Mouse (Mus musculus) embryonic facial prominence, embryonic 15.5 days (tissue): ENCODE data around the gene Lrrc49. TPM values are rescaled to one million over a fixed set of nuclear protein-coding genes. Genes with fewer than 3 reads are reported as not detected.

ENCODE experiments used
- ATAC-seq: fragments of 200-750 bp; cut with Nextera tagmentation; 2 replicates; pipeline ENCODE4 v1.8.0; 2017; ENCODE audit warnings: low read depth, moderate TSS enrichment; ENCODE audit not compliant: insufficient number of reproducible peaks, low FRiP score, low TSS enrichment
- H3K27ac ChIP-seq: fragments of 300-500 bp; sonication (generic); replicated peaks from 2 replicates; pipeline ENCODE4 v1.5.1; 2015; ENCODE audit warnings: mild to moderate bottlenecking, inconsistent platforms
- H3K27me3 ChIP-seq: fragments of 300-500 bp; sonication (generic); 2 replicates; pipeline ENCODE4 v1.6.1; 2015; ENCODE audit warnings: inconsistent platforms
- H3K36me3 ChIP-seq: fragments of 300-500 bp; sonication (generic); 2 replicates; pipeline ENCODE4 v1.6.1; 2015; ENCODE audit warnings: mild to moderate bottlenecking, inconsistent platforms
- H3K4me1 ChIP-seq: fragments of 300-500 bp; sonication (generic); 2 replicates; pipeline ENCODE4 v1.6.1; 2015; ENCODE audit warnings: inconsistent platforms
- H3K4me2 ChIP-seq: fragments of 300-500 bp; sonication (generic); replicated peaks from 2 replicates; pipeline ENCODE4 v1.6.1; 2015; ENCODE audit warnings: mild to moderate bottlenecking, inconsistent platforms
- H3K4me3 ChIP-seq: fragments of 300-500 bp; sonication (generic); replicated peaks from 2 replicates; pipeline ENCODE4 v1.5.1; 2015; ENCODE audit warnings: mild to moderate bottlenecking, inconsistent platforms
- H3K9ac ChIP-seq: fragments of 300-500 bp; sonication (generic); 2 replicates; pipeline ENCODE4 v1.6.1; 2015; ENCODE audit warnings: inconsistent platforms
- H3K9me3 ChIP-seq: fragments of 300-500 bp; sonication (generic); replicated peaks from 2 replicates; pipeline ENCODE4 v1.6.1; 2016; ENCODE audit warnings: inconsistent platforms
- WGBS: fragments of 180-500 bp; shearing (Covaris S2); methylation state at CpG from one replicate; pipeline ENCODE4 v1.1.7; 2015; 5-methylcytosine and 5-hydroxymethylcytosine counted together
- polyA plus RNA-seq: library from polyadenylated mRNA; unstranded; fragments of >200 nt; fragmentation: Nextera tagmentation; extraction: Ambion mirVana; gene quantifications from 2 replicates; pipeline ENCODE4 v1.2.1, GENCODE M21; 2015

Gene Lrrc49
- polyA plus RNA-seq, 1 experiment from 2014 or later, result 17.9 TPM

DNA sequence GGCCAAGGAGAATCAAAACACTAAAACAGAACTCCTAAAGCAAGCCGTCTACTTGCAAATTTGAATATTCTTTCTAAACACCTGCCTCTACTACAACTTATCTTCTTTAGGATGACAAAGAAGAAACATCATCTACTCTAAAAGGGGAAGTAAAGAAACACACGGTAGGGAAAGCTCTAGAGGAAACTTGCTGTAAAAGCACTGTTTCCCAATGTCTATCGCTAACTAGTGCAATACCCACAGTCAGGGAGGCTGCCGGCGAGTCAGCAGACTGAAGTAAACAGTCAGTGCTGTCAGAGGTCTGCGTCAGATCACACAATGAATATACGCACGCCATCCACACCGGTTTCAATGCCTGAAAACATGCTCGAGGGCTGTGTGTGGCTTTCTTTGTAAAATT is 86.0 kb downstream of the Lrrc49 start:
- Histone ChIP-seq H3K4me2 (no peak overlapping the region), H3K9me3 (no peaks in the 10 kb centered on the region), H3K27ac (no peak overlapping the region), H3K9ac (no peak overlapping the region), H3K27me3 (no peaks in the 10 kb centered on the region), H3K36me3 (peaks cover 6% of the 10 kb centered on the region; the same call in 1 of the 2 replicates), H3K4me3 (no peak overlapping the region), H3K4me1 (no peaks in the 10 kb centered on the region)
- WGBS, result 36% methylated on average over 10 of the region's 10 CpGs
- ATAC-seq, result no peak

DNA sequence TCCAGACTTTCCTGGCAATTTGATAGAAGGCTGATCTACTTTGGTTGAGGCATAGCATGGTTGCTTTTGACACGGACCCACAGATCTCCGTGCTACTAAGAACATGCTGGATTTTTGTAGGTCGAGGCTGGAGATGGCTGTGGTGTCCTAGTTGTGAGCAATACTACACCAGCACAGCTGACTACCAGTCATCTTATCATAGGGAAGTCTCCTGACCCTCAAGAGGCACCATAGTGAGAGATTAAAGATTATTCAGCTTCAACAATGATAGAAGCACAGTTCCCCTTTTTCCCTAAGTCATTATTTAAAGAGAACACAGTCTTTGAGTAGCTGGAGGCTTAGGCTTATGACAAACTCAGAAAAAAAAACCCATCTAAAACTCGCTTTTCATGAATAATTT is 87.7 kb downstream of the Lrrc49 start:
- Histone ChIP-seq H3K4me3 (no peak overlapping the region), H3K4me2 (no peak overlapping the region), H3K36me3 (peaks cover 6% of the 10 kb centered on the region; the same call in 1 of the 2 replicates), H3K27ac (no peak overlapping the region), H3K27me3 (no peaks in the 10 kb centered on the region), H3K4me1 (peaks cover 4% of the 10 kb centered on the region; the same call in 1 of the 2 replicates), H3K9ac (no peak overlapping the region), H3K9me3 (no peaks in the 10 kb centered on the region)
- no peak for ATAC-seq
- 88% methylated on average over 4 of the region's 4 CpGs for WGBS

- no peak for ATAC-seq
- 49% methylated on average over 2 of the region's 2 CpGs for WGBS
- Histone ChIP-seq H3K27me3 (no peaks in the 10 kb centered on the region), H3K4me2 (no peak overlapping the region), H3K4me1 (peaks cover 4% of the 10 kb centered on the region; the same call in 1 of the 2 replicates), H3K36me3 (peaks cover 6% of the 10 kb centered on the region; the same call in 1 of the 2 replicates), H3K9ac (no peak overlapping the region), H3K4me3 (no peak overlapping the region), H3K27ac (no peak overlapping the region), H3K9me3 (no peaks in the 10 kb centered on the region)
Observed at GRCm38 (mm10) chr9:60599489-60599888, 88.5 kb downstream of the Lrrc49 start.

DNA sequence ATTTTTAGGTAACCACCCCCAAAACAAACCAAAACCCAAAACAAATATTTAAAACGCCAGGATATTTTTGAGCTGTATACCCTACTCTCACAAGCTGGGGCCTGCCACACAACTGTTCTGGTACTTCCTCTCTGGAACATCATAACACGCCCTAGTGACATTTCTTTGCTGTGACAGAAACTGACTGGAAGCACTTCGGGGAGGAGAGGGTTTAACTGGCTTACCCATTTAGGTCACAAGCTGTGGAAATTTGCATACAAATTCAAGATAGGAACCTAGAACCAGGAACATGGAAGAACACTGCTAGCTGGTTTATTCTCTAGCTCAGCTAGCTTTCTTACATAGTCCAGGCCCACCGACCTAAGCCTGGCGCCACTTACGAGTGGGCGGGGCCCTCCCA is 92.6 kb downstream of the Lrrc49 start:
- peaks cover 3% of the 10 kb centered on the region; the same call in 1 of the 2 replicates for H3K36me3 ChIP-seq
- no peak overlapping the region for H3K4me2 ChIP-seq
- WGBS, result 50% methylated on average over 7 of the region's 7 CpGs
- H3K9ac ChIP-seq, result no peak overlapping the region
- H3K4me1 ChIP-seq, result peaks cover 4% of the 10 kb centered on the region; the same call in 1 of the 2 replicates
- no peak overlapping the region for H3K4me3 ChIP-seq
- H3K27me3 ChIP-seq, result no peaks in the 10 kb centered on the region
- H3K27ac ChIP-seq, result no peak overlapping the region
- H3K9me3 ChIP-seq, result no peaks in the 10 kb centered on the region
- no peak for ATAC-seq

GRCm38 (mm10) chr9:60592974-60593373 is 95.0 kb downstream of the Lrrc49 start:
- H3K4me3 ChIP-seq, result no peak overlapping the region
- H3K27ac ChIP-seq, result no peak overlapping the region
- H3K4me2 ChIP-seq, result no peak overlapping the region
- H3K36me3 ChIP-seq, result 0 out of 2 replicates have a peak, but pooled peaks cover 3% of the 10 kb centered on the region
- H3K9me3 ChIP-seq, result no peaks in the 10 kb centered on the region
- WGBS, result 78% methylated on average over 6 of the region's 6 CpGs
- H3K9ac ChIP-seq, result no peak overlapping the region
- ATAC-seq, result no peak
- peaks cover 4% of the 10 kb centered on the region; the same call in 1 of the 2 replicates for H3K4me1 ChIP-seq
- H3K27me3 ChIP-seq, result no peaks in the 10 kb centered on the region

DNA sequence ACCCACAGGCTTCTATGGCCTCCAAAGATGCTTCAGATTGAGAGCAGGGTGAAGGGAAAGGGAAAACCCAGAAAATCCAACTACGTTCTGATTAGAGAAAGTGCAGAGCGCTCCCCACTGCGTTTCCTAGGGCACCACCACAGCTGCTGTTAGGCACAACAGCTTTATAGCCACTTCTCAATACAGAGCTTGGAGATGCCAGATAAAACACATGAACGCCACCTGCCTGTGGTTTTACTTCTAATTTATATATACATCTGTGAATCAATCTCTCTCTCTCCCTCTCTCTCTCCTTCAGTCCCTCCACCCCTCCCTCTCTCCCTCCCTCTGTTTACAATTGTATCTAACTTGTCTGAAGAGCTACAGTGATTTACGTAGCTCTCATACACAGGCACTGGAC is 95.6 kb downstream of the Lrrc49 start:
- no peaks in the 10 kb centered on the region for H3K27me3 ChIP-seq
- no peaks in the 10 kb centered on the region for H3K9me3 ChIP-seq
- H3K4me1 ChIP-seq, result peaks cover 4% of the 10 kb centered on the region; the same call in 1 of the 2 replicates
- ATAC-seq, result no peak
- WGBS, result 72% methylated on average over 5 of the region's 5 CpGs
- no peak overlapping the region for H3K9ac ChIP-seq
- H3K4me2 ChIP-seq, result no peak overlapping the region
- no peak overlapping the region for H3K27ac ChIP-seq
- H3K36me3 ChIP-seq, result 0 out of 2 replicates have a peak, but pooled peaks cover 6% of the 10 kb centered on the region
- no peak overlapping the region for H3K4me3 ChIP-seq

GRCm38 (mm10) chr9:60590871-60591624 is 96.9 kb downstream of the Lrrc49 start:
- ATAC-seq, result no peak
- no peak overlapping the region for H3K9ac ChIP-seq
- H3K4me1 ChIP-seq, result peaks cover 4% of the 10 kb centered on the region; the same call in 1 of the 2 replicates
- no peak overlapping the region for H3K4me3 ChIP-seq
- H3K27me3 ChIP-seq, result no peaks in the 10 kb centered on the region
- 0 out of 2 replicates have a peak, but pooled peaks cover 14% of the 10 kb centered on the region for H3K36me3 ChIP-seq
- WGBS, result 94% methylated on average over 8 of the region's 8 CpGs
- H3K27ac ChIP-seq, result no peak overlapping the region
- H3K9me3 ChIP-seq, result no peaks in the 10 kb centered on the region
- H3K4me2 ChIP-seq, result no peak overlapping the region

- H3K9me3 ChIP-seq, result no peaks in the 10 kb centered on the region
- no peak for ATAC-seq
- H3K4me3 ChIP-seq, result no peak overlapping the region
- H3K27me3 ChIP-seq, result no peaks in the 10 kb centered on the region
- WGBS, result 89% methylated on average over 10 of the region's 10 CpGs
- no peak overlapping the region for H3K4me2 ChIP-seq
- 0 out of 2 replicates have a peak, but pooled peaks cover 14% of the 10 kb centered on the region for H3K36me3 ChIP-seq
- H3K9ac ChIP-seq, result no peak overlapping the region
- no peaks in the 10 kb centered on the region for H3K4me1 ChIP-seq
- no peak overlapping the region for H3K27ac ChIP-seq
Observed at GRCm38 (mm10) chr9:60588914-60589313, 99.0 kb downstream of the Lrrc49 start.

DNA sequence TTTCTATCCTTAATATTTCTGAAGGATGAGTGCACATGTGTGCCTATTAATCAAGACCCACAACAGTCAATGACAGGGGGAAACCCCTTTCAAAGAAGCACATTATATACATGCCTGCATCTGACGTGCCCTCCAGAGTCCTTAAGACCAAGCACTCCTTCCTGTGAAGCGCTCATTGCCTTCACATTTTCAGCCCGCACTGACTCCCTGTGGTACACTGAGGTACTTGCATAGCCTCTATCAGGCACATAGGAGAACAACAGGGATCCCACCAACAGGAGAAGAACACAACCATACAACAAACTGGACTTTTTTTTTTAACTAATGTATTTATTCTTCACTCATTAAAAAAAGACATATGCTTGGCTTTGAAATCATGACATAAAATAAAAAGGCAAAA is 101.0 kb downstream of the Lrrc49 start:
- H3K4me1 ChIP-seq, result no peaks in the 10 kb centered on the region; the same call in 1 of the 2 replicates
- 79% methylated on average over 3 of the region's 3 CpGs for WGBS
- no peaks in the 10 kb centered on the region for H3K27me3 ChIP-seq
- H3K27ac ChIP-seq, result no peak overlapping the region
- no peak overlapping the region for H3K4me3 ChIP-seq
- H3K9ac ChIP-seq, result no peak overlapping the region
- H3K4me2 ChIP-seq, result no peak overlapping the region
- 0 out of 2 replicates have a peak, but pooled peaks cover 14% of the 10 kb centered on the region for H3K36me3 ChIP-seq
- ATAC-seq, result no peak
- no peaks in the 10 kb centered on the region for H3K9me3 ChIP-seq

- Histone ChIP-seq H3K9ac (no peak overlapping the region), H3K4me2 (no peak overlapping the region), H3K27ac (no peak overlapping the region), H3K36me3 (0 out of 2 replicates have a peak, but pooled peaks cover 14% of the 10 kb centered on the region), H3K4me3 (no peak overlapping the region), H3K4me1 (no peaks in the 10 kb centered on the region; the same call in 1 of the 2 replicates), H3K9me3 (no peaks in the 10 kb centered on the region), H3K27me3 (no peaks in the 10 kb centered on the region)
- ATAC-seq, result no peak
- WGBS, result 84% methylated on average over 5 of the region's 5 CpGs
Observed at GRCm38 (mm10) chr9:60585206-60585605, 102.8 kb downstream of the Lrrc49 start.

DNA sequence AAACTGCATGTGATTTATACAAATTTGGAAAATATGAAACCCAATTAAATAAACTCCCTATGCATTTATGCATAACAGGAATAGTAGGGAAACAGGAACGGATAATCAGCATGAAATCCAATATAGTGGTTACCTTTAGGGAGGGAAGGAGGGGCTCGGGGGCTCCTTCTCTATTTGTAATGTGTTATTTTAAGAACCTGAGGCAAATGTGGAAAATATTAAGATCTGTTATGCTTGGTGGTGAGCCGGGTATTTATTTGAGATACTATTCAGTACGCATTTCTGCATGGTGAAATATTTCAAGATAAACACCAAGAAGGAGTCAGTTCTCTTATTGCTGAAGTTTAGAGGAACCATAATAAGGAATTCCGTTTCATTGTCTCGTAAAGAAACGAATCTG is 105.4 kb downstream of the Lrrc49 start:
- ATAC-seq, result no peak

More for the DNA sequence above, 105.4 kb downstream of the Lrrc49 start:
- no peak overlapping the region for H3K27ac ChIP-seq
- 41% methylated on average over 7 of the region's 7 CpGs for WGBS
- H3K4me2 ChIP-seq, result no peak overlapping the region
- no peaks in the 10 kb centered on the region for H3K27me3 ChIP-seq
- no peaks in the 10 kb centered on the region for H3K9me3 ChIP-seq
- H3K36me3 ChIP-seq, result 0 out of 2 replicates have a peak, but pooled peaks cover 10% of the 10 kb centered on the region
- H3K4me3 ChIP-seq, result no peak overlapping the region
- no peaks in the 10 kb centered on the region; the same call in 1 of the 2 replicates for H3K4me1 ChIP-seq
- no peak overlapping the region for H3K9ac ChIP-seq
